Mouse (Mus musculus): Measurements from ENCODE around the gene Sf3b4. TPM values are rescaled to one million over a fixed set of nuclear protein-coding genes. Genes with fewer than 3 reads are reported as not detected.

The Sf3b4 gene
- polyA plus RNA-seq (2021; fragmentation: Nextera tagmentation): 26.4 and 34.0 TPM in 2 replicates
- long read RNA-seq, experiment 1, transcript Sf3b4-201 (6 exons, 1,915 nt): major isoform, 21 of 22 reads
- long read RNA-seq, experiment 1, partial matches to known transcripts: 1 of 22 reads
- long read RNA-seq, experiment 1, other reads (novel, unspliced or antisense): 0 of 22 reads
- long read RNA-seq, experiment 2, transcript Sf3b4-201 (6 exons, 1,915 nt): major isoform, 230 of 237 reads
- long read RNA-seq, experiment 2, partial matches to known transcripts: 3 of 237 reads
- long read RNA-seq, experiment 2, other reads (novel, unspliced or antisense): 4 of 237 reads

DNA sequence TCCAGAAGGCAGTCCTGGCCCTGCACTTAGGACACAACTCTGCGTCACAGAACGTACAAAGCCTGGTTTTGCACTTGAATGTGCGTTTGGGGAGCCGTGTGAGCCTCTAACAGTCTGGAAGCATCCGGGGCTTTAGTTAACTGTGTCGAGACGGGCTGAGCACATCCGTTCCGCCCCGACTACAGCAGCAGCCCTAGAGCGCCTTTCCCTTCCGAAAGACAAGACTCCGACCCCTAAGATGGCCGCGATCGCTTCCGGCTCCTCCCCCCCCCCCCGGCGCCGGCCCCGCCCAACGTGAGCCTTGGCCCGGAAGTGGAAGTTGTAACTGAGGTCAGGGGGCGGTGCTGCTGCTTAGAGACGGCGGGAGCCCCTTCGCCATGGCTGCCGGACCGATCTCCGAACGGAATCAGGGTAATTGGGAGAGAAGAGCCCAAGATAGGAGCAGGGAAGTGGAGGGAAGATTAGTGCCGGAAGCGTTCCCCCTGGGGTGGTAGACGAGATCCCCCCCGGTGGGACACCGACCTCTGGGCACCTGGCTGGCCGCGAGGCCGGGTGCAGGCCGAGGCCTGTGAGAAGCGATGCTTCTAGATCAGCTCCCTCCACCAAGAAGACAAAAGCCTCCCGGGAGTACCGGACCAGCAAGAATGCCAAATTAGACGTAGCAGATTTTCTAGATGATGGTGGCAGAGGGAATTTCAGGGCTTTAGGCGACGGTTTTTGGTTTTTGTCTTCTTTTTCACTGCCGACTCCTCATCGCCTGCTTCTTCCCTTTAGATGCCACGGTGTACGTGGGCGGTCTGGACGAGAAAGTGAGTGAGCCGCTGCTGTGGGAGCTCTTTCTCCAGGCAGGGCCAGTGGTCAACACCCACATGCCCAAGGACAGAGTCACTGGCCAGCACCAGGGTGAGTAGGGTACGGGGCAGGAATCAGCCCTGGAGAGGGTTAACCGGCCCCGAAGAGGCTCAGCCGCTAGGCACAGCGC is at the start of gene Sf3b4:
Sf3b4 (plus strand) TSS at position 136 of the 982 bp plus-strand sequence.

GRCm38 (mm10) chr3:96161869-96162840 is 10.0 kb upstream of the Sf3b4 start, which contains the start of gene Mtmr11:
Gene Mtmr11, plus strand, starts transcription at chr3:96162004.

DNA sequence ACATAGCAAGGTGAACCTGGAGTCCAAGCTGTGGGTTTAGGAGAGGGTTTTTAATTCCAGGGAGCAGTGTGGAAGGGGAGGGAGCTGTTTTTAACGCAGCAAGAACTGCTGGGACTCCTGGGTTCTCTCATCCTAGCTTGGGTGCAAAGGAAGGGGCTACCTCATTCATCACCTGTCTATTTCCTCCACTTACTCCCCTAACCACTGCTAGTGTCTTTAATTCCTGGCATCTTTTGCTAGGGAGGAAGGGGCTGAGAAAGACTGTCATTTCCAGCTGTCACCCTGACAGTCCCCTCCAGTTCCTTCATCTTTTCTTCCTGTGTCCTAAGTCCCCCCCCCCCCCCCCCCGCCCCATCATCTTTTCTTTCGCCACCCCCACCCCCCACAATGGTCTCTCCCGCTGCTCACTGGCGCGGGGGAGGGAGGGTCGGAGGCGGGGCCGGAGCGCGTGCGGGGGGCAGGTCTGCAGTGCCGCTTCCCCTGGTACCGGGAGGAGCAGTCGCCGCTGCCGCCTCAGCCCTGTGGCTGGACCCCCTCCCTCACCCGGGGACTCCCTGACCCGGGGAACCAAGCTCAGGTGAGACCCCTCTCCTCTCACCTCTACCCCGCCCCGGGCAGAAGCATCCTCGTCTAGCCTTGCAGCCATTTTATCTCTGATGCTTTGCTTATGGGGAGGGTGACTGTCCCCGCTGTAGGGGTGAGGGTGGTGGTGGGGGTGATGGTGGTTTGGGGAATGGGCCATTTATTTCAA is 8.8 kb downstream of the Sf3b4 start, which contains the start of gene Sv2a:
Sv2a (plus strand) TSS at position 425 of the 751 bp plus-strand sequence.

DNA sequence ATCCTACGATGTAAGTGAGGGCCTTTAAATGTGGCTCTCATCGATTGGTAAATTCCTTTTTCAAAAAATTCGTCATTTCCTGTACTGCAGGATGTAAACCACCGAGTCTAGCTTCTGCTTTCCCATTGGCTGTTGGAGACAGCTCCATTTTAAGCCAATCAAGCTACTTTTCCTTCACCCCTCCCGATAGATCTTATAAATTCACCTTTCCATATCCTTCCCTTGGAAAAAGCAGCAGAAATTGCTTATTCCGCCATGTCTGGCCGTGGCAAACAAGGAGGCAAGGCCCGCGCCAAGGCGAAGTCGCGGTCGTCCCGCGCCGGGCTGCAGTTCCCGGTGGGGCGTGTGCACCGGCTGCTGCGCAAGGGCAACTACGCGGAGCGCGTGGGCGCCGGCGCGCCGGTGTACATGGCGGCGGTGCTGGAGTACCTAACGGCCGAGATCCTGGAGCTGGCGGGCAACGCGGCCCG is 47.6 kb downstream of the Sf3b4 start, which contains the start of the genes Bola1 and Hist2h2ab:
Bola1 (minus strand) TSS at position 49 of the 470 bp plus-strand sequence.
Hist2h2ab (plus strand) TSS at position 205 of the 470 bp plus-strand sequence.

DNA sequence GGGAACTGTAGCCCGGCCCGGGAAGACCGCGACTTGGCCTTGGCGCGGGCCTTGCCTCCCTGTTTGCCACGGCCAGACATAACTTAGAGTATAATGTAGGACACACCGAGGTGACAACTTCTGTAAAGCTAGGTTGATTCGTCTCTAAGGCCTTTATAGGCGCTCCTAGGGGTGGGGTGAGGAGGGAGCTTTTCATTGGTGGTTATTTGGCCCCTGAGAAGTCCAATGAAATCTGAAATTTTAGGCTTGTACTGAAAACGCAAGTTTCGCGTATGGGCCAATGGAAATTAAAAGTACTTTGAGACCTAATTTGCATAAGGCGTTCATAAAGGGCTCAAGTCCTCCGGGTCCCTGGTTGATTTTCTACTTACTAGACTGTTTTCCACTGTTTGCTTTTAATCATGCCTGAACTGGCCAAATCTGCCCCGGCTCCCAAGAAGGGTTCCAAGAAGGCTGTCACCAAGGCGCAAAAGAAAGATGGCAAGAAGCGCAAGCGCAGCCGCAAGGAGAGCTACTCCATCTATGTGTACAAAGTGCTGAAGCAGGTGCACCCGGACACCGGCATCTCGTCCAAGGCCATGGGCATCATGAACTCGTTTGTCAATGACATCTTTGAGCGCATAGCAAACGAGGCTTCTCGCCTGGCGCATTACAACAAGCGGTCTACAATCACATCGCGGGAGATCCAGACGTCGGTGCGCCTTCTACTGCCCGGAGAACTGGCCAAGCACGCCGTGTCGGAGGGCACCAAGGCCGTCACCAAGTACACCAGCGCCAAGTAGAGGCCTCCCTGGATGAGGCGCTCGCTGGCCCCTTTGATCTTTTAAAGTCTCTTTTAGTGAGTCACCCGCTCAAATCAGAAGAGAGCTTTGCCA is 48.9 kb downstream of the Sf3b4 start, which contains the start of the genes Hist2h2ac and Hist2h2be:
Hist2h2ac (minus strand) TSS at position 116 of the 875 bp plus-strand sequence.
Hist2h2be (plus strand) TSS at position 355 of the 875 bp plus-strand sequence.

Small RNAs within 50 kb of the gene (microRNA-seq; reads per million reads assigned to microRNA genes)
- not detected for gene Gm44492

Other genes with a start within 250 kb of the Sf3b4 start
- gene Anp32e, start 243.1 kb upstream of the Sf3b4 start, polyA plus RNA-seq (2021; fragmentation: Nextera tagmentation): 7.9 and 11.3 TPM in 2 replicates
- gene Plekho1, start 176.3 kb upstream of the Sf3b4 start, polyA plus RNA-seq (2021; fragmentation: Nextera tagmentation): 10.1 and 15.2 TPM in 2 replicates
- 20.4 and 23.1 TPM in 2 replicates for gene Vps45, start 113.9 kb upstream of the Sf3b4 start, polyA plus RNA-seq (2021; fragmentation: Nextera tagmentation)
- gene Otud7b, start 67.8 kb upstream of the Sf3b4 start, polyA plus RNA-seq (2021; fragmentation: Nextera tagmentation): 7.7 and 8.0 TPM in 2 replicates
- gene Mtmr11, start 10.3 kb upstream of the Sf3b4 start, polyA plus RNA-seq (2021; fragmentation: Nextera tagmentation): 2.4 and 3.0 TPM in 2 replicates
- gene Sv2a, start 8.8 kb downstream of the Sf3b4 start, polyA plus RNA-seq (2021; fragmentation: Nextera tagmentation): 59.4 and 61.5 TPM in 2 replicates
- gene Bola1, start 47.4 kb downstream of the Sf3b4 start, polyA plus RNA-seq (2021; fragmentation: Nextera tagmentation): 77.8 and 84.9 TPM in 2 replicates
- 1.0 TPM in 1 of 2 replicates, not detected in the other for gene Hist2h2ab, start 47.5 kb downstream of the Sf3b4 start, polyA plus RNA-seq (2021; fragmentation: Nextera tagmentation)
- 3.7 and 6.7 TPM in 2 replicates for gene Hist2h2ac, start 48.5 kb downstream of the Sf3b4 start, polyA plus RNA-seq (2021; fragmentation: Nextera tagmentation)
- 7.2 and 8.0 TPM in 2 replicates for gene Hist2h2be, start 48.8 kb downstream of the Sf3b4 start, polyA plus RNA-seq (2021; fragmentation: Nextera tagmentation)
- gene Hist2h3c2, start 66.8 kb downstream of the Sf3b4 start, polyA plus RNA-seq (2021; fragmentation: Nextera tagmentation): 1.7 and 2.9 TPM in 2 replicates
- gene Hist2h2aa2, start 67.9 kb downstream of the Sf3b4 start, polyA plus RNA-seq (2021; fragmentation: Nextera tagmentation): 117 and 163 TPM in 2 replicates
- gene Hist2h2aa1, start 73.2 kb downstream of the Sf3b4 start, polyA plus RNA-seq (2021; fragmentation: Nextera tagmentation): 141 and 245 TPM in 2 replicates
- gene Hist2h3c1, start 74.4 kb downstream of the Sf3b4 start, polyA plus RNA-seq (2021; fragmentation: Nextera tagmentation): not detected in 2 replicates
- gene Hist2h4, start 91.0 kb downstream of the Sf3b4 start, polyA plus RNA-seq (2021; fragmentation: Nextera tagmentation): 0.78 and 0.79 TPM in 2 replicates
- 5.1 and 5.5 TPM in 2 replicates for gene Hist2h3b, start 96.3 kb downstream of the Sf3b4 start, polyA plus RNA-seq (2021; fragmentation: Nextera tagmentation)
- 0.53 TPM in 1 of 2 replicates, not detected in the other for gene Hist2h2bb, start 97.4 kb downstream of the Sf3b4 start, polyA plus RNA-seq (2021; fragmentation: Nextera tagmentation)
- gene Fcgr1, start 121.6 kb downstream of the Sf3b4 start, polyA plus RNA-seq (2021; fragmentation: Nextera tagmentation): 2.1 and 3.1 TPM in 2 replicates